Mouse (Mus musculus) G1E-ER4 (cell line): ENCODE results near the gene Serpinb6e. TPM values are rescaled to one million over a fixed set of nuclear protein-coding genes. Genes with fewer than 3 reads are reported as not detected.

Experiments
- GATA1 ChIP-seq: IDR thresholded peaks from one replicate; pipeline ENCODE4 v1.8.0; 2012; ENCODE audit warnings: low read length, inconsistent platforms
- polyA plus RNA-seq: library from polyadenylated mRNA; stranded (reverse); fragments of >175 nt; gene quantifications from 2 replicates; pipeline ENCODE4 v1.2.3, GENCODE M21; 2012

The Serpinb6e gene
- polyA plus RNA-seq, result not detected in 2 replicates

DNA sequence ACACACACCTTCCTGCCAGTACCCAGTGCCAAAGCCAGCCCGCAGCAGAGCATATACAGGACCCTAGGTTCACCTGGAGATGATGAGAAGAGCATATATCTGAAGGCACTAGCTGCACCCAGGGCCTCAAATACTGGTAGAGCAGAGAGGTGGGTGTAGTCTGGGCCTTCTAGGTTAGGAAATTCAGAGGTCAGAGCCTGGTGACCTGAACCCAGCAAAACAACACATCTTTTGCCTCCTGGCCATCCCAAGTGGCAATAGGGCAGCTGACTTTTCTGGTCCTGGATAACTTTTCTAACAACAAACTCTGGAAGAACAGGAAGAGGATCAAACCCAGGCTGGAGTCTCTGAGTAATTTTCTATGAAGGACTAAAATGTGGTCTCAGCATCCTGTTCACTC, at the start of gene Serpinb6e:
TSS of gene Serpinb6e (minus strand) at position 101 of the 400 bp plus-strand sequence.
- no peak for TF ChIP-seq GATA1

DNA sequence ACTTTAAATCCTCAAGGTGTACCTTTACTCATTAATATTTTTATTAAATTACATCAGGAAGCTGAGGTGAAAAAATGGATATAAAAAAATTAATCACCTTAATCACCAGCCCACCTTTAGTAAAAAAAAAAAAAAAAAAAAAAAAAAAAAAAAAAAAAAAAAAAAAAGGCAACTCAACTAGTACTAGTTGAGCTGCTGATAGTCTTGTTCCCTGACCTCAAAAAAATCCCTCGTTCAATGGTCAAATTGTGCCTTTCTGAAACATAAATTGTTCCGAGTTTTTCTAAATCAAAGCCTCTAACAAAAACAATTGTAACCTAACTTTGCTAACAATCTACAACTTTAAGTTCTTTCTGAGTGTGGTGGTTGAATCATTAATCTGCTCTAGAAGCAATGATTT, 12.5 kb downstream of the Serpinb6e start:
- TF ChIP-seq GATA1, result no peak

DNA sequence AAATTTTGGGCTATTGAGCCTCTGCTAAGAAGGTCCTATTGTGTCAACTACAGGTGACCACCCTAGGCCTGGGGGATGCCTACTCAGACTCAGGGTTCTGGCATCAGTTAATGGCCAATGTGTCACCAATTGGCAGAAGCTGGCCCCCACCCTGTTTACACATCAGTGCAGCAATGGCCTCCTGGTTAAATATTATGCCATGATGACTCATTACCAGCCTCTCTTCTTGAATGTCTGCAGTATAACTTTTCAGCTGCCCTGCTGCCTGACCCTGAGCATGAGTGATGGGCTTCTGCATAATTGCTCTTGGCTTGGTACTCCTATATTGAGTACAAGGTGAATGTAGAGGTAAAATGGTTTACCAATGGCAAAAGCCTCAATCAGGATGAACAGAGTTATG, 19.8 kb downstream of the Serpinb6e start:
- no peak for TF ChIP-seq GATA1

DNA sequence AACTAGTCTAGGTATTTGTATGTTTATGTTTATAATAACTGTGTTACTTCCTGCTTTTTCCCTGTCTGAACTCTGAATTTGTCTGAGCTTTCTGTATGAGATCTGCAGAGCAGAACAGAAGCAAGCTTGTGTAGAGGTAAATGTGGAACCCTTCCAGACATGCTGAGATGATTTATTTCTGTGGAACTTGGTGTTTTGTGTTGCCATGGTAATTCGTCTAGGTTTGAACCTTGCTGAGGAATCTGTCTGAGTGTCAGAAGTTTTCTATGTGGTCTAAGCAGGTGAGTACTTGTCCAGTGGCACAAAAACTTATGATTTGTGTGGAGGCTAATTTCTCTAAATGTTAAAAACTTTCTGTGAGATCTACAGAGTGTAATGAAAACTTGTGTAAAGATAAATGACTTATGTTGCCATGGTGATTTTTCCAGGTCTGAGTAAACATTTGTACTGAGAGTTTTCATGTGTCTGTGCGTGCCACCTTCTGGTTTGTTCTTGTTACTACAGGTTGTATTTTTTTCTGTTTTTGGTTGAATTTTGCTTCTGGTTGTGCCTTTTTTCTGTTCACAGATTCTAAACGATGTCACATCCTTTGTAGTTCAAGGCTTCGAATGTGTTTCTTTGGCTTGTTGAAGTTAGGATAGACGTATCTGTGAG, 21.6 kb downstream of the Serpinb6e start:
- no peak for TF ChIP-seq GATA1

Other genes starting within 250 kb of the Serpinb6e start
- not detected in 2 replicates for gene Serpinb6d, start 182.0 kb downstream of the Serpinb6e start, polyA plus RNA-seq
- not detected in 2 replicates for gene Serpinb6c, start 62.3 kb upstream of the Serpinb6e start, polyA plus RNA-seq
- gene Nqo2, start 121.3 kb upstream of the Serpinb6e start, polyA plus RNA-seq, result 0.35 and 0.43 TPM in 2 replicates
- gene Ripk1, start 159.0 kb upstream of the Serpinb6e start, polyA plus RNA-seq, result 6.1 and 8.3 TPM in 2 replicates
- 3.2 and 3.7 TPM in 2 replicates for gene Serpinb6a, start 159.4 kb upstream of the Serpinb6e start, polyA plus RNA-seq
- gene Bphl, start 194.2 kb upstream of the Serpinb6e start, polyA plus RNA-seq, result 15.1 and 15.9 TPM in 2 replicates
- gene Tubb2a, start 234.6 kb upstream of the Serpinb6e start, polyA plus RNA-seq, result 10.9 and 24.5 TPM in 2 replicates